Mouse (Mus musculus) 416B (cell line): ENCODE results near the gene Snrpa1.
A peak's percentile ranks its signal among the peaks of the same experiment; 100 is the strongest.

Experiments
- DNase-seq: peaks from one replicate; pipeline ENCODE4 v3.0.0; 2011; ENCODE audit warnings: low read depth

Gene Snrpa1

GRCm38 (mm10) chr7:66058703-66059102, at the start of gene Snrpa1:
Gene Snrpa1 (plus strand): TSS chr7:66059003.
- no peak for DNase-seq

DNA sequence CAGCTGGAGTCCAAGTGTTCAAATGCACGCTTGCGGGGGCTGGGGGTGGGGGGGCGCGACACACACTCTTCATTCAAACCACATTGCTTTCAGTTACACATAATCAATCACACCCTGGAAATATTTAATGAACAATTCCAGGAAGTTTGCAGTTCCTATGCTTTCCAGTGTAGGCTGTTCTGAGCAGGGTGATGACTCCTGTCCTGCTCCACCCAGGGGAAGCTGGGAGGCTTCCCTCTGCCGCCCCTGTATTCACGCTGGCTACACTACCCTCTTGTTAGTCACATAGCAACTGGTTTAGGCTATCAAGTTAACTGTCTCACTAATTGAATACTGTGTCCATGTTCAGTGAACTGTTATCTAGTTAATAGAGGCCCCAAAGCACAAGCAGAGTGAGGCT, 48.3 kb upstream of the Snrpa1 start:
- no peak for DNase-seq

DNA sequence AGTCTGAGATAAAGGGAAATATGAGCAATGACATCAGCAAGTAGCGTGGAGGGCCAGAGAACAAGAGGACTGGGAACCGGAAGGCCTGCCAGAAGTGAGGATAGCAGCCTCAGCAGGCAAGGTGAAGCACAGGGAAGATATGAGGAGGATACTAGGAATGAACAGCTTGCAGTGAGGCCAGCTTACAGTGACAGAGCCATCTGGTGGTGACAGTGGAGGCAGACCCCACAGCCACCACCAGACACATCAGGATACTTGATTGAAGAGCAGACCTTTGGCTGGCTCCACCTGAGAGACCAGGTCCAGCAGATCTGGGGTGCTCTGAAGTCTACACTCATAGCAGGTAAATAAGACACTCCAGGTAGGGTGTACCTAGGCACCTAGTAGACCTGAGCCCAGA, 31.1 kb upstream of the Snrpa1 start:
- peak; percentile 6 for DNase-seq

DNA sequence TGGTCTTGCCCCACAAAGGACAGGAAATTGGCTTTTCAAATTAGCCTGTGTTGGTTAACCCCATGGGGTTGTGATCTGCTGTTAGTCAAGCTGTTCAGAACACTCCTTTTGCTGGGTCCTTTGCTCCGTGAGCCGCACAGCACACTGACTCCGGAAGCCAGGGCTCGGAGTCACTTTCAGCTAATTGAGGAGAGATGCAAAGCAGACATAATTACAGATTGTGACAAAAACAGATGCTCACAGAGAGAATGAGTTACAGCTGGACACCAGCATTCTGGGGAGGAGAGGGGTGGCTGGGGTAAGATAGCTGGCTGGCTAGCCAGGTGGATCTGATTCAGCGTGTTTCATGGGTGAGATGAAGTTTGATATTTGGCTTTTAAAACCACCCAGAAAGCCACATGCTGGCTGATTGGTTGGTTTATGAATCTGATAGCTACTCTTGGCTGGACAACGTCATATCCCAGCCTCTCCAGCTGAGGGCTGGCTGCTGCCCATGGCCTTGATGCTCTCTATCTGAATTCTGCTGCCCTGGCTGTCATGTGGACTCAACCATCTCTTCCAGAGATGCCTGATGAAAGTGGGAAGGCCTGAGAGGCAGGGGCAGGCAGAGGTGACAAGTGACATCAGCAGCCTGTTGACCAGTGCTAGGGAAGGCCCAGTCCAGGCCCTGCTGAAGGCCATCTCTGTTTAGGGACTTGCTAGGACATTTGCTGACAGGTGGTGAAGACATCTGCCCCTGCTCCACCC, 29.9 kb upstream of the Snrpa1 start:
- no peak for DNase-seq

- DNase-seq, result no peak
Measured at GRCm38 (mm10) chr7:66036809-66037208, 22.0 kb upstream of the Snrpa1 start.

- DNase-seq, result no peak
Measured at GRCm38 (mm10) chr7:66038261-66038660, 20.5 kb upstream of the Snrpa1 start.

- no peak for DNase-seq
Measured at GRCm38 (mm10) chr7:66038730-66039129, 20.1 kb upstream of the Snrpa1 start.

GRCm38 (mm10) chr7:66040026-66040814, 18.6 kb upstream of the Snrpa1 start:
- no peak for DNase-seq

- DNase-seq, result no peak
Measured at GRCm38 (mm10) chr7:66043552-66044459, 15.0 kb upstream of the Snrpa1 start, which contains the start of gene Gm45213. Gene Gm45213 (plus strand): TSS chr7:66043602.

- no peak for DNase-seq
Measured at GRCm38 (mm10) chr7:66044617-66045016, 14.2 kb upstream of the Snrpa1 start.

GRCm38 (mm10) chr7:66046921-66047918, 11.6 kb upstream of the Snrpa1 start:
- no peak for DNase-seq

DNA sequence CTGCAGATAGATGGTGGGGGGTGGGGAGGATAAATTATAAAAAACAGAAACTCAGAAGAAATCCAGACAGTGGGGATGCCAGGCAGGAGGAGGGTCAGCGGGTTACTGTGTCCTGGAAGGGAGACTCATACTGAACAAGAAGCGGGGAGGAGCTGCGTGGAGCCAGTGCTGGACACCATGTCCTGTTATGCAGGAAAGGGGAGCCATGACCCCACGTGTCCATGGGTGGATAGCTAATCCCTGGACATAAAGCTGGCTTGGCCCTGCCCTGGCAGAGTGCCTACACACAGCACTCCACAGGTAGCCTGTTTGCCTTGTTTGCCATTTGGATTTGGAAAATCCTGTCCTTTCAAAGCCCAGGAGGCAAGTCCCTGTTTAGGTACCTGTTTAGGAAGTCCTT, 10.8 kb upstream of the Snrpa1 start:
- DNase-seq, result no peak

DNA sequence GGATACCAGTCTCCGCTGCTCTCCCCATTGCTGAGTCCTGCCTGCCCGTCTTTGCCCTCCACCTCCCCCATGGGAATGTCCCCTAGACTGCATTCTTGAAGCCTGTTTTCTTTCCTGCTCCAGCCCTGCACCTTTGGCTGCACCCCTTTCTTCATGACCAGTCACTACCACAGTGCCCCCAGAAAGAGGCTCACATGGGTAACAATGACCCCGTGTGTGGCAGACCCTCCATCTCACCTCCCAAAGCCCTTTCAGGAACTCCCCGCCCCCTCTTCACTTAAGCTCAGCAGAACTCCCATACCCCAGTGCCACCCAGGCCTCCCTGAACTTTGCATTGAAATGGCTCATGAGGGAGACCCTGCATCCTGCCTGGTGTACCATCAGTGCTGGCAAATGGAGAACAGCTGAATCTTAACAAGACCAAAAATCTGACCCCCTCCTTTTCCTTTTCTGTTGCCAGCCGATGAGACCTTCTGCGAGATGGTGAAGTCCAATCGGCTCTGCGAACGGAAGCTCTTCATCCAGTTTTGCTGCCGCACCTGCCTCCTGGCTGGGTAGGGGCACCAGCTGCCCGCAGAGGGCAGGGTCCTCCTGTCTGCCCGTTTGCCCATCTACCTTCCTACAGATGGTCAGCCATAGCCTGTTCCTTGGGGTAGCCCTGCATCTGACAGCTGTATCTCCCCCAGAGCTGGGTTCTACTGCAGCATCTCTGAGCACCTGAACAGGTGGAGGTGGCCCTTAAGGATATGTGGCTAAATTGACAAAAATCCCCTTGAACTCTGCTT, 10.2 kb upstream of the Snrpa1 start:
- DNase-seq, result no peak

GRCm38 (mm10) chr7:66053946-66054483, 4.8 kb upstream of the Snrpa1 start:
- DNase-seq, result no peak

GRCm38 (mm10) chr7:66055356-66055755, 3.4 kb upstream of the Snrpa1 start:
- DNase-seq, result peak; percentile 37

GRCm38 (mm10) chr7:66060066-66060956, 1.5 kb downstream of the Snrpa1 start:
- peak; percentile 85 for DNase-seq

DNA sequence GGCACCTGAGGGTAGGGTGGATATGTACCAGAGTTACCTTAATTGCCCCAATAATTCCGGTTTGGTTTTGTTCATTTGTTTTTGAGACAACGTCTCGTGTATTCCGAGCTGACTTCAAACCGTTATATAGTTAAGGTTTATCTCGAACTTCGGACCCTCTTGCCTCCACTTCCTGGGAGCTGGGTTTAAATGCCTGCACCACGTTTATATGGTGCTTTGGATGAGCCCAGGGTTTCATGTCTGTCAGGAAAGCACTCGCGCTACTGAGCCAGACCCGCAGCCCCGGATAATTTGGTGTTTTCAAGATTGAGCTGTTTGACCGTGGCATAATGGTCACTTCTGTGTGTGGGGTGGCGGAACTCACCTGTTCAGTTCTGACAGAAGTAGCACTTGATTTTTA, 2.3 kb downstream of the Snrpa1 start:
- peak; percentile 32 for DNase-seq

DNA sequence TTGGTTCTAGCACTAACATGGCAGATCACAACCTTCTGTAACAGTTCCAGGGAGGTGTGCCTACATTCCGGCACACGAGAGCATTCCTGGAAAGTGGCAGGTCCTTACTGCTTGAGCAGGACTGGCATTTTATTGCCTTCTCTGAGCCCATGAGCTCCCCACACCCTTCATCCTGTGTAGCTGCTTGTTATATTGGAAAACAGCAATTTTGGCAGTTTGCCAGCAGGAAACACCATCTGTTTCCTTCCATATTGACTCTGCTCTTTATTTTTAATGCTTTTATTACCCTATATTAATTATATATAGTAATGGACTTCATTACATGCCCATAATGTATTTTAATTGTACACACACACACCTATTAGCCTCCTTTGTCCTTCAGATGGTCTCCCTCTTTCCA, 17.6 kb downstream of the Snrpa1 start:
- peak; percentile 39 for DNase-seq
